Mouse (Mus musculus): ENCODE measurements around the gene Tjp3.

- TF ChIP-seq FLI1 (IDR thresholded peaks at IDR 0.05; ENCODE audit: low read length) (no peak), GATA1 (IDR thresholded peaks at IDR 0.05; ENCODE audit: borderline replicate concordance, low read length) (no peak)
Observed at GRCm38 (mm10) chr10:81309571-81309970, 18.2 kb upstream of the Tjp3 start.

All from megakaryocyte, embryonic 14.5 days (primary cell).